Mouse (Mus musculus): Measurements from ENCODE around the gene Orc4.
"Not testable (repeated sequence)": the region's sequence is repeated elsewhere in the genome, so short reads cannot be mapped to it uniquely, and the experiment has no call there.

The Orc4 gene

DNA sequence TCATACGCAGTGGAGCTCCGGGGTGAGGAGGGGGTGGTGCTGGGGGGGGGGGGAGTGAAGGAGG is at the start of gene Orc4:
Gene Orc4 (minus strand): TSS at position 26 of the 64 bp plus-strand sequence.
- DNase-seq, result no peak

DNA sequence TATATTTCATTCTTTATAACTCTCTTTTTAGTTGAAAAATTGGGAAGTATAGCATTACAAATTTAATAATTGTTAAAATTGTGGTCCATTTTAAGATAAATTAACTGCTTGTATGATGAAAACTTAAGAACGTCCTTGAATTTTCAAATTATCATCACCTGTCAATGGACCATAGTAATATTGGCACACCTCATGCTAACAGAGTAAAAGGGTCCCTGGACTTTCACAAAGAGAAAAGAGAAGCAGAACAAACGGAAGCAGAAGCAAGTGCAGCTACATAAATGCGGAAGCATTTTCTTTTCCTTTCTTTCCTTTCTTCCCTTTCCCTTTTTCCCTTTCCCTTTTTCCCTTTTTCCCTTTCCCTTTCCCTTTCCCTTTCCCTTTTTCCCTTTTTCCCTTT is 40.2 kb upstream of the Orc4 start:
- DNase-seq, result no peak

DNA sequence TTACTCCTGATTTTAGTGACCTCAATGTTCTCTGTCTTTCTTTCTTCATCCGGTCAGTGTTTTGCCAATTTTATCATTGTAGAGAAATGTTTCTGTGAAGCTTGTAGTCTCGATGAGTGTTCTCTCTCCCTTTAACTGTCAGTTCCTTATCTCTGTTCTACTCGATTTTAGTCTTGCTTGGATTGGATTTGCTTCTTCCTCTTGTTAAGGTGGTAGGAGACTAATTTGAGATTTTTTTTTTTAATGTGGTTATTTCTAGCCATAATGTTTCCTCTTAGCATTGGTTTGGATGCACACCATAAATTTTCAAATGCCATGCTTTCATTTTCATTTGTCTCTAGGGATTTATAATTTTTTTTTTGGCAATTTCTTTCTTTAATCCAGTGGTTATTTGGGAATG is 28.8 kb upstream of the Orc4 start:
- no peak for DNase-seq

DNA sequence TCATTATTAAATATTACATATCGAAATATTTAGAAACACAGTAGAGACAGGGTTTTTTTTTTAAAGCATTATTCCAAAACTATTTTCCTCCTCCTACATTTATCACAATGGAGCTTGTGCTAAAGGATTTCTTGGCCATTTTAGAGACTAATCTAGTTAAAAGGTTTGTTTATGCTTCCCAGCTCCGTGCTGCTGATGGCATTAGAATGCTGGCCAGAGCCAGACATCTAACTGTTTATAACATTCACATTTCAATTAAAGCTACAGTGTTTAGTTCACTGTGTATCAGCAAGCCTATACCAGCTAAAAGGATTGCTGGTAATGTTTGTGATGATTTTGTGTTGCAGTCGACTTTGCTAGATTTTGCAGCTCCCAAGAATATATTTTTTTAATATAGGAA is 6.5 kb upstream of the Orc4 start:
- no peak for DNase-seq

DNA sequence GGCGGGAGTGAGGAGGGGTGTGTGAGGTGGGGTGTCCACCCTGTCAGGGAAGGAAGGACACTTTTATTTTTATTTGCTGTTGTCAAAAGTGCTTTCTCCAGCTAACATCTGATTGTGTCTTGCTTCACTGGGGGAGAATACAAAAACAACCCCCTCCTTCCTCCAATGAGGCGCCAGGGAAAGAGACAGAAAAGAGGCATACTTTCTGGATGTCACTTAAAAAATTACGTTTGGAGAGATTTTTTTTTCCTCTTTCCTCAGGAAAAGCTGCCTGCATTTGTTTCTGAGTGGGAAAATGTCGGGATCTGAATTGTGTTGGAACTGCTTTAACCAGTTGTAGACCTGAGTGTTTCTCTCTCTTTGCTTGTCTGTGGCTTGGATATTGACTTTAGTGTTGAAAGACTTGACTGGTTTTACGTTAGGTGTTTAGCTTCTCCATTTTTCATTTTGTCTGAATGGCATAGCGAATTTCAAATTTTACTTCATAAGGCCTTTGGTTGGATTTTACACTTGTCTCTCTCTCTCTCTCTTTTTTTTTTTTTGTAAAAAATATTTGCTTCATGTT is 321 bp upstream of the Orc4 start:
- no peak for DNase-seq

DNA sequence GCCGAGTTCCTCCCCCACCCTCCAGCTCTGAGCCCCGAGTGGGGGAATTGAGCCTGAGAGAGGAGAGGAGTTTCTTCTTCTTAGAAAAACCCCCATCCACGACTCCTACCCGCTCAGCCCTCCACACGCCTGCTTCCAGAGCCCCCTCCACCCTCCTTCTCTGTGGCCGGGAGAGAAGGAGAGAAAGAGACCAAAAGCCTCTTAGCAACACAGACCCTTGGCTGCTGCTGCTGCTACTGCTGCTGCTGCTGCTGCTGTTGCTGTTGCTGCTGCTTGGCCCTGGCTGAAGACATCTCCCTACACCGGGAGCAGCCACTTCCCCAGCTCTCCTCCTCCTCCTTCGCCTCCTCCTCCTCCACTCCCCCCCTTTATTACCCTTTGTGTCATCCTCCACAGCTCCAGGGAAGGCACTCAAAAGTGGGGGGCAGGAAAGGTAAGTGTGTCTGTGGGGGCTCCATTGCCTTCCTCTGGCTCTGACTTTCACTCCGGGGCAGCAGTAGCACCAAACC is 280 bp downstream of the Orc4 start:
- DNase-seq, result peak; percentile 66

DNA sequence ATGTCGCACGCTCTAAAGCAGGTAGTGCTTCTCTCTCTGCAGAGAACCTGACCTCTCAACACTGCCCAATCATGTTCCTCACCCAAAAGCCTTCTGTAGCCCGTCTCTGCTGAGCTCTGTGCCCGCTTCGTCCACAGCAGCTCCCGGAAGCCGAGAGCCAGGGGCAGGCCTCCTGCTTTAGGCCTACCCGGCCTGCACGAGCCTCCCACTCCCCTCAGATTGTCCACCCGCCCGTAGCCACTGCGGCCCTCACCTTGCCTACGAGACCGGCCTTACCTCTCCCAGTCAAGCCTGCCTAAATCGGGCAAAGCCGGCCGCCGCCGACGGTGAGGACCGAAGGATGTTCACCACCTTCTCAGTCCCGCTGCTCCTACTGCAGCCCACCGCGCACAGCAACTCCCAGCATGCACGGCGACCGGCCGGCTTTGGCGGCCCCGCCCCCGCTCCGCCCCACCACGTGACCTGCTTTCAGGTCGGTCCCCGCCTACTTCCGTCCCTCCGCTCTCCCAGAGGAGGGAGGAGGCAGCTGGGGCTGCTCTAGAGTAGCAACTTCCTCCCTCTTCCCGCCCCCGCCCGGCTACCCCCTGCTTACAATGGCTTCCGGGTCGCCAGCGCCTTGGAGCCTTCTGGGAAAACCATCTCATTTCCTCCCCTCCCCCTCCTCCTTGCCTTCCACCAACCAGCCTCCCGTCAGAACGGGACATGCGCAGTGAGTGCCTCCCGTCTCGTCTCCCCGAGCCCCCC is 1.1 kb downstream of the Orc4 start, which contains the start of gene Mbd5:
Gene Mbd5 (plus strand): TSS at position 668 of the 744 bp plus-strand sequence.
- DNase-seq, result peak; percentile 100

DNA sequence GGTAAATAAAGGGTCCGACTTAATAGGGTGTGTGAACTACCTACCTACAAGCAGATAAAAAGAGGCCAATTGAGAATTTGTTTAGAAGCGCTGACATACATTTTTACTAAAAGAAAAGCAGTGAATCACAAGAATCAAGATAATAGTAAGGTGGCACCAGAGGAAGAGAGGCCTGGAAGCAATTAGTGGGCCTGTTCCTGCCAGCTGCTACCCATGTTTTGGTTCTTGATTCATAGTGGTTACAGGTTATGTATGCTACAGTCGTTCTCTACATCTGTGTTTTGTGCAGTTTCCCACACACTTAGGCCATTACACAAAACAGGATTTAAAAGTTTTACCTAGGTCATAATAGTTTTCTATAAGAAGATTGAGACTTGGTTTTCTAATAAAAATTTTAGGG is 2.3 kb downstream of the Orc4 start:
- DNase-seq, result no peak

DNA sequence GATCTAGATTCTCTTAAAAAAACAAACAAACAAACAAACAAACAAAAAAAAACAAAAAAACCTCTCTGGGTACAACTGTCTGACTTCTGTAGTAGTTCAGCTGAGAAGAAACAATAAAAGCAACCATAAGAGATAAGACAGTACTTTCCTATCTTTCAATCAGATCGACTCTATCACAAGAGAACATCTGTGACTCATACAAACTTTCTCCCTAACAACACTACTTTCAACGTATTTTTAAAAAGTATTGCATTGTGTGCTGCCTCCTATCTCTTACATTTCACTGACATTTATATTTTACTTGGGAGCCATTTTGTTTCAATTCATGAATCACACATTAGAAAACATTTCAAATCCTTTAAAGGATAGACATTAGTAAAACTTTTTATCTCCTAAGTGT is 15.0 kb downstream of the Orc4 start:
- no peak for DNase-seq

DNA sequence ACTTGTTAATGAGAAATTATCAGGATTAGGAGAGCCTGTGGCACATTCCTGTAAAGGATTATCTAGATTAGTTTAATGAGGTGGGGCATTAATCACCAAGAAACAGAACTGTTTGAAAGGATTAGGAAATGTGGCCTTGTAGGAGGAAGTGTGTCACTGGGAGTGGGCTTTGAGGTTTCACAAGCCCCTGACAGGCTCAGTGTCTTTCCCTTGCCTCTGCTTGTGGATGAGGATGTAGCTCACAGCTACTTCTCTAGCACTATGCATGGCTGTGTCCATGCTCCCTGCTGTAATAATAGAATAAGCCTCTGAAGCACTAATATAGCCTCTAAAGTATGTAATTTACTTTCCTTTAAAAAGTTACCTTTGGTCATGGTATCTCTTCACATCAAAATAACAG is 34.2 kb downstream of the Orc4 start:
- no peak for DNase-seq

DNA sequence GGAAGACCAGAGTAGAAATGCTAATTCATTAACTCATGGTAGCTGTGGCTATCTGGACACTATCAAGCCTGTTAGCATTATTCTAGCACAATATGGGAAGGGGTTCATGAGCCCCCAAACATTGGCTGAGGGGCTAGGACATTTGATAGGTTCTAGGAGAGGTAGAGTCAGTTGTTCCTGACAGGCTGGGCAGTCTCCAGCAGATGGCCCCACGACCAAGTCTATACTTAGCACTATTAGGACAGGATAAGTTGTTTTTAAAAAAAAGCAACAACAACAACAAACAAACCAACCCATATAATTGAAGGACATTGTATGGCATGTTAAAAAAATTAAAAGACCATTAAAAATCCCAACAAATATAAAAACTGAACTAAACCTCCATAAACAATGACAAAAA is 35.9 kb downstream of the Orc4 start:
- no peak for DNase-seq

DNA sequence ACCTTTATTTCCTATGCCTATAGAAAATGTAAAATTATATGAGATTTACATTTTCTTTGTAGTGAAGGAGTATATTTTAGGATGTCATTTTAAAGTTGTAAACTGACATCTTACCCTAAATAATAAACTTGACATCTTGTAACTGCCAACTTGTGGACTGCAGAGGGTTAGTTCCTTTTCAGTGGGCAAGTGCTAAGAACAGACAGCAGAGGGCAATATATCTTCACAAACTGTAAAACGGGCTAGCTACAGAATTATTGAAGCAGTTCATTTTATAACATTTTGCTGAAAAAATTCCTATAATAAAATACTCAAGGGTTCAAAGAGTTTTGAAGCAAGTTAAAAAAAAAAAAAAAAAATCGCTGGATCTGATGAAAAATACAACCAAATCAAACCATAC is 41.2 kb downstream of the Orc4 start:
- no peak for DNase-seq

DNA sequence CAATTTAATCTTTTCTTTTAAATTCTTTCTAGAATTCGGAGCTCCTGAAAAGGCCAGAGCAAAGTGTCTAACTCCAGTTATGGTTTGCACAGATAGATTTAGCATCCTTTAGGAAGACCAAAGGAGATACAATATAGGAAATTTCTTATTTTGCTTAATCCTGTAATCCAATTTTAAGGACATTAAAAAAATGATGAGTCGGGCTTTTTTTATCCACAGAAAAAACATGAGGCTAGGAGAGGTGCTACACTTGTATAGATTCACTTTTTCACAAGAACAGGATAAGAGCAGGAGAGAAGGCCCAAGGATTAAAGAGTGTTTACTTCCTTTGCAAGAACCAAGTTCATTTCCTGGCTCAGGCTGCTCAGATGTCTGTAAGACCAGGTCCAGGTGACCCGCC is 54.9 kb downstream of the Orc4 start:
- DNase-seq, result no peak

DNA sequence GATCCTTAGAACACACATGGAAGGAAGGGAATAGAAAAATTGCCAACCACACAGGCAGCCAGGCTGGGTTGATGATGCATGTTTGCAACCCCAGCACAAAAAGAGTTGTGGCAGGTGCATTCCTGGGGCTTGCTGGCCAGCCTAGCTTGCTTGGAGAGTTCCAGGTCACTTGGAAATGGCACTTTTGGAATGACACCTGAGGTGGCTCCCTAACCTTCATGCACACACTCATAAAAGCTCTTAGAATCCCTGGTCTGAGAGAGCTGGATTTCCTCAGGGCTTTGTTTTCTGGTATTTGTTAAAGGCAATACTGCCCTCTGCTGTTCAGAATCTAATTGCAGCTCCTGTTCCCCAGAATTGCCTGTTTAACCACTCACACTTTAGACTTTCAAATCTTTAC is 64.1 kb downstream of the Orc4 start:
- DNase-seq, result peak; percentile 54

DNA sequence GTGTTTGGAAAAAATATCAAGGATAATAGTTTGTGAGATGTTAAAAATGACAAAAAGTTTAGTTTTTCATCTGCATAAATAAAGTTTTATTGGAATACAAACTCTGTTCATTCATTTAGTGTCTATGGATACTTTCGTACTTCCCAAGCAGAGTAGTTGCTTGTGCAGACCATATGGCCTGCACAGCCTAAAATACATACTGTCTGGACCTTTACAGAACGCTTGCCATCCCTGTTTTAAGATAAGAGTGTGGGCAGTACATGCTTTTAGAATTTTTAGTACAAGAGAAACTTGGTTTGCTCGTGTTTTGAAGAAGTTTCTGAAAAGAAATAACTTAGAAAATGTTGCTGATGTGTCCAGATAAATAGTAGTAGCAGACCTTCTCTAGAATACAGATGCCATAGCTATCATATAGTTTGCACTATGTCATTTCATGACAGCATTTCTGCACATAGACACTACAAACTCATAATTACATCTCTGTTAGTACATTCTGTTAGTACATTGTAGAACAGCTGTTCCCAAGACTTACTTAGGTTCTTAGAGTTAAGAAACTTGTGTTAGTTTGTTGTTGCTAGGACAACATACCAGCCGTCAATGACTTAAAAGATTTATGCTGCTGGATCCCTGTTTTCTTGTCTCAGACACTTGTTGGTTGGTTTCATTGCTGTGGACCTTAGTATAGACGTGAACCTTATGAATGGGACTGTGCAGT is 81.7 kb downstream of the Orc4 start:
- no peak for DNase-seq

DNA sequence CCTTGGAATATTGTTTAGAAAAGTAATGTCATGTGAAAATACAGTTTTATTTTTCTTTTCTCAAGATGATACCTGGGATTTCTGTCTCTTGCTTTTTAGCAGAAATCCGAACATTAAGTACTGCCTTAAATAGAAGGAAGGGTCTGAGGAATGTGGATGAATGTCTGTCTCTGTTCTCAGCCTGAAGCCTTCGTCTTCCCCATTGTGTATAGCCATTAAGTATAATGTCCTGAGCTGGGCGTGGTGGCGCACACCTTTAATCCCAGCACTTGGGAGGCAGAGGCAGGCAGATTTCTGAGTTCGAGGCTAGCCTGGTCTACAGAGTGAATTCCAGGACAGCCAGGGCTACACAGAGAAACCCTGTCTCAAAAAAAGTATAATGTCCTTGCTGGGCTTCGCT is 84.5 kb downstream of the Orc4 start:
- not testable (repeated sequence) for DNase-seq

All from thymus, postnatal 4 days (tissue).